Mouse (Mus musculus) lung, postnatal 25 days (tissue): ENCODE measurements around the gene Epha8.

ENCODE experiments used
- DNase-seq: peaks from one replicate; pipeline ENCODE4 v3.0.0; 2022; ENCODE audit warnings: low spot score

Epha8 gene

GRCm38 (mm10) chr4:136954562-136954961 lies 2.1 kb downstream of the Epha8 start:
- DNase-seq = no peak

GRCm38 (mm10) chr4:136949266-136949989 lies 7.2 kb downstream of the Epha8 start:
- no peak for DNase-seq

DNA sequence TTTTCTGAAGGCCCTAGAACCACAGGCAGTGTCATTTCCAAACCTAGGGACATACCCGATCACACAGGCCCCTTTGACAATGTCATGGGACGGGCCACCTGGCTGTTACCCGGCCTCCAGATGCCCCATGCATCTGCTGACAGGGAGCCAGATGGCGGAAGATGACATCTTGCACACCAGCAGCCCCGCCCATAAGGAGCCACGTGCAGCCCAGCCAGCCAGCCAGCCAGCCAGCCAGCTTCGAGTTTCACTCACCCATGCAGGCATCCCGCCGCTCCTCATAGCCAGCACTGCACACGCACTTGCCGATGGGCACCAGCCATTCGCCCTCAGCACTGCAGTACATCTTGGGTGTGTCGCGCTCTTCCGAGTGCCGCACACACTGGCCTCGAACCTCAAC lies 11.2 kb downstream of the Epha8 start:
- DNase-seq = no peak

DNA sequence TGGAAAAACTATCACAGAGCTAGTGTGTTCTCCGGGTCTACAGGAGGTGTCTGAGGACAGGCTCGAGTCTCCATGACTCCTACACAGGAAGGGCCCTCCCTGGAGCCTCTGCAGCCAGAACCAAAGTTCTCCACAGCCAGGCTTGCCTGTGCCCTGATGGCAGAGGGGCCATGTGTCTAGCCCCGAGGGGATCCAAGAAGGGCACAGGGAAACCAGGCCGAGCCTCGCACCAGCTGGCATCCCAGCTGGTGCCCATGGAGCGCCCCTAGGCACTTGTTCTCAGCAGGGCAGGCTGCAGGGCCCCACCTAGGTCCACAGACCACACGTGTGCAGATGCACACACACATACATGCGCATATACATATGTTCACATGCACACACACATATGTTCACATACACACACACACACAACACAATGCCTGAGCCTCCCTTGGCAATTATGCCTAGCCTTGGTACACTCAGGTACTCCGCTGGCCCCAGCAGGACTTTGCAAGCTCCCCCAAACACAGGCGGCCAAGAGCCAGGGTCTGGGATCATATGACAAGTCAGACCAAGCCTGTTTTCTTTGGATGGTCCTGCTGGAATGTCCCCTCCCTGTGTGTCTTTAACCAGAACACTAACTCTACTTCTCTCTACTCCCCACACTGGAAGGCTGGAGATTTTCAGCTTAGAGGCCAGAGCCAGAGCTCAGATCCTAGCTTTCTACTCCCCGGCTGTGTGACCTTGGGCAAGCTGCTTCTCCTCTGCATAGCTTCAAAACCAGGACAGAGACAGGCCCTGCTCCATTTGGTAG lies 11.9 kb downstream of the Epha8 start:
- DNase-seq = no peak

- no peak for DNase-seq
These were observed 13.4 kb downstream of the Epha8 start for GRCm38 (mm10) chr4:136943175-136943574.

GRCm38 (mm10) chr4:136942761-136943160 lies 13.9 kb downstream of the Epha8 start:
- no peak for DNase-seq

- no peak for DNase-seq
These were observed 18.7 kb downstream of the Epha8 start for GRCm38 (mm10) chr4:136937935-136938334.

GRCm38 (mm10) chr4:136937344-136937743 lies 19.3 kb downstream of the Epha8 start:
- DNase-seq = no peak

GRCm38 (mm10) chr4:136934746-136935613 lies 21.6 kb downstream of the Epha8 start:
- no peak for DNase-seq

DNA sequence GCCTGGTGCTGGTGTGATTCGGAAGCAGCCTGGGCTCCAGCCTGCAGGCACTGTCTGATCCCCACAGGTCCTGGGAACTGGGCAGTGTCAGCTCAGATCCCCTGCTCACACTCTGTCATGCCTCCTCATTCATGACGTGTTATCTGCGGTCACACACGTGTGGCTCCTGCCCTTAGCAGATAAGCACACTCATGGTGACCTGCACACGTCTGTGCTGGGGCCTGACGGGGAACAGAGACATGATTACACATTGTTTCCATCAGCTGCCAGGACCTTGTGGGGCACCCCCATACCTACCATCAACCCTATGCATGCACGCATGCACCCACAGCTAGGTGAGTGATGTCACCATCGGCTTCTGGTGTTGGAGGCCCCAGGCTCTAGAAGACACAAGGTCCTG lies 26.1 kb downstream of the Epha8 start:
- DNase-seq = no peak

- peak; percentile 6 for DNase-seq
These were observed 27.7 kb downstream of the Epha8 start for GRCm38 (mm10) chr4:136928928-136929327.

GRCm38 (mm10) chr4:136925804-136926203 lies 30.8 kb downstream of the Epha8 start:
- no peak for DNase-seq

DNA sequence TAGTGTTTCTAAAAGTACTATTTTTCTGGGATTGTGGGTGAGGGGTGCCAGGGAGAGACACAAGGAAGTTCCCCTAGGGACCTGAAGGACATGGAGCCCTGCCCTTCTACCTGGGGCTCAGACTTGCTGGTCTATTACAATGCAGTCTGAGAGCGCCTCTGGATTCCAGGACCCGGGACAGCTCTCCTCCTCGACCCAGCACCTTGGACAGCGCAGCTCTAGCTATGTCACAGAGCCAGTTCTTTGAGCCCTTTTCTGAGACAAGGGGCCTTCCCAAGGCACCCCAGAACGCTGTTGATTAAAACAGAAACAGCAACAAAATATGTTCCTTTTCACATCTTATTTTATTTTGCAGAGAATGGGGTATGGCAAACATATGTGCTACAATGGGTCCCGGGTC lies 32.1 kb downstream of the Epha8 start:
- peak; percentile 41 for DNase-seq

DNA sequence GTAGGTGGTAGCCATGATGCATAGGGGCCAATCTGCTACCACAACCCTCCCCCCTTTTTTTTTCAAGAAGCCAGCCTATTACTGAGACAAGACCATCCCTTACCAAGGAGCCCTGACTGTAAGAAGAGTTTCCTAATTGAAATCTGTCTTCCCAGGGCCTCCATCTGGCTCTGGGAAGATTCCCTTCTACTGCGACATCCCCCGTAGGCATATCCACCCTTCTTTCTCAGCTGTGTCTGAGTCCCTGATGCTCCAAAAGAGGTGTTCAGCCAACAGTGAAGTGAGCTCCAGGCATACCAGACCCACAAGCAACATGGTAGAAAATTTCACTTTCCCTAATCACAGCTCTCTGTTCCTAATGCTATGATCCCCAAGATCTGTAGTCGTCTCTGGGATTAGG lies 37.1 kb downstream of the Epha8 start:
- no peak for DNase-seq

- DNase-seq = no peak
These were observed 37.8 kb downstream of the Epha8 start for GRCm38 (mm10) chr4:136918834-136919233.

- DNase-seq = no peak
These were observed 39.5 kb downstream of the Epha8 start for GRCm38 (mm10) chr4:136917165-136917524.

DNA sequence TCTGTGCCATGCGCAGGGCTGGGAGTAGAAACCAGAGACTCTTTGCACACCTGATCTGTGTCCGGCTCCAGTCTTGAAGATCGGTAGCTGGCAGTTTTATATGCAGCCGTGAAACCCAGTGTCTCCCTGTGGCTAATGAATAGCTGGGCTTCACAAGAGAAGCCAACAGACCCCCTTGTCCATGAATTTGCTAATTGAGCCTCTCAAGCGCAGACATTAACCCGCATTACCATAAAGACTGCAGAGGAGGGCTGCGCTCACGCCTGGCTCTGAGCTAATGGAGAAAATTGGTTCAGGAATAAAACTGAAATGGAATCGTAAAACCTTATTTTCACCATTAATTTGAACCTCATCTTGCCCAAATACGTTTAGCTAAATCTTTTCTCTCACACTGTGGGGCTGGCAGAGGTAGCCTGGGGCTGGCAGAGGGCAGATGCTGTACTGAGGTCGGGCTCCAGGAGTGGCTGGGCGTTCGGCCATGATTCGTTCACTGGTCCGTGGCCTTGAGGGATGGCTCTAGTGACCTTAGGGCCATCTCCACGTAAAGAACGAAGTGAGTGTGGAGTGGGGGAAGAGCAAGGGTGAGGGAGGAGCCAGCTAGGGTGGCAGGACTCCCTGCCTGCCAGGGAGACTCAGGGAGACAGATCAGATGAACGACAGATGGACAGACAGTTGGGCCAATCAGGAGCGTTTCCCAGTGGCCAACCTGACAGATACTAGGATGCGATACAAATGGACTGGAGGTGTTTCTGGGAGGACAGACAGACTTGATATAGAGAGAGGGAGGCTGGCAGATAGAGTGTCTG lies 40.1 kb downstream of the Epha8 start:
- DNase-seq = no peak

GRCm38 (mm10) chr4:136912841-136913240 lies 43.8 kb downstream of the Epha8 start:
- DNase-seq = no peak

- DNase-seq = no peak
These were observed 44.8 kb downstream of the Epha8 start for GRCm38 (mm10) chr4:136911804-136912203.

GRCm38 (mm10) chr4:136911211-136911646 lies 45.4 kb downstream of the Epha8 start:
- no peak for DNase-seq

DNA sequence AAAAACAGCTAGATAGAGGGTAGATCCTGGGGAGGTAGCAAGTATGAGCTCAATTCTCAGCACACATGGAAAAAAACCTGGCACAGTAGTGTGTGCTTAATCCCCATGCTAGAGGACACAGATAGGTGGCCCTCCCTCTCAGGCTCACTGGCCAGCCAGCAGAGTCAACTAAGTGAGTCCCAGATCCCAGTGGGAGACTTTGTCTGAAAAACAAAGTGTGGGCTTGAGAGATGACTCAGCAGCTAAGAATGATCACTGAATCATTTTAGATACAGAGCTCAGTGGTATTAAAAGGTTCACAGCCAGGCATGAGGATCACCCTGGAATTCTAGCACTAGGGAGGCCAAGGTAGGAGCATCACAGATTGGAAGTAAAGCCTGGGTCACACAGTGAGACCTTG lies 48.8 kb downstream of the Epha8 start:
- no peak for DNase-seq

- DNase-seq = peak; percentile 18
These were observed 49.6 kb downstream of the Epha8 start for GRCm38 (mm10) chr4:136907033-136907432.
